In genomic region chr6:86370764-86371339, GRCm38 (mm10) we compare ENCODE assay signal across 8 mouse cellular contexts. TPM values are rescaled to one million over a fixed set of nuclear protein-coding genes. Genes with fewer than 3 reads are reported as not detected.
A peak's percentile ranks its signal among the peaks of the same experiment; 100 is the strongest.
DNase-seq lines count a peak whose midpoint lies in the region; ATAC-seq lines count a peak whose summit lies in the region.

Snrpg (plus strand) TSS chr6:86371304.

- H3K27me3 ChIP-seq in kidney, embryonic 16.5 days (ENCODE audit: insufficient read depth, low read length), result no peaks in the 10 kb centered on the region
- H3K27me3 ChIP-seq in forebrain, embryonic 15.5 days, result no peaks in the 10 kb centered on the region
- H3K27me3 ChIP-seq in hindbrain, embryonic 13.5 days, result no peaks in the 10 kb centered on the region
- H3K27me3 ChIP-seq in liver, embryonic 15.5 days, result no peaks in the 10 kb centered on the region
- H3K27me3 ChIP-seq in stomach, embryonic 16.5 days (ENCODE audit: control insufficient read depth, insufficient read depth, low read length), result no peaks in the 10 kb centered on the region

- no peaks in the 10 kb centered on the region for H3K9me3 ChIP-seq in kidney, embryonic 16.5 days (ENCODE audit: low read length)
- no peaks in the 10 kb centered on the region for H3K9me3 ChIP-seq in forebrain, embryonic 15.5 days
- H3K9me3 ChIP-seq in hindbrain, embryonic 13.5 days, result no peaks in the 10 kb centered on the region
- H3K9me3 ChIP-seq in liver, embryonic 15.5 days (replicated peaks), result no peaks in the 10 kb centered on the region
- no peaks in the 10 kb centered on the region for H3K9me3 ChIP-seq in stomach, embryonic 16.5 days (replicated peaks; ENCODE audit: control insufficient read depth, low read length)

- H3K4me1 ChIP-seq in kidney, embryonic 16.5 days (ENCODE audit: insufficient read depth, low read length), result peaks cover 29% of the 10 kb centered on the region
- peaks cover 44% of the 10 kb centered on the region for H3K4me1 ChIP-seq in forebrain, embryonic 15.5 days
- peaks cover 44% of the 10 kb centered on the region for H3K4me1 ChIP-seq in hindbrain, embryonic 13.5 days (replicated peaks)
- H3K4me1 ChIP-seq in liver, embryonic 15.5 days (replicated peaks), result peaks cover 48% of the 10 kb centered on the region
- peaks cover 22% of the 10 kb centered on the region for H3K4me1 ChIP-seq in stomach, embryonic 16.5 days (ENCODE audit: control insufficient read depth, insufficient read depth, low read length)

- H3K9ac ChIP-seq in kidney, embryonic 16.5 days (replicated peaks; ENCODE audit: low read length), result peak within 1 kb of the TSS; percentile 84
- H3K9ac ChIP-seq in forebrain, embryonic 15.5 days (replicated peaks), result peak within 1 kb of the TSS; percentile 88
- H3K9ac ChIP-seq in hindbrain, embryonic 13.5 days, result peak within 1 kb of the TSS; percentile 90
- peak within 1 kb of the TSS; percentile 76 for H3K9ac ChIP-seq in liver, embryonic 15.5 days
- peak within 1 kb of the TSS; percentile 91 for H3K9ac ChIP-seq in stomach, embryonic 16.5 days (ENCODE audit: low read length)

- 17% methylated on average over 15 of the region's 15 CpGs for WGBS in kidney, embryonic 16.5 days
- 16% methylated on average over 15 of the region's 15 CpGs for whole genome bisulfite sequencing in forebrain, embryonic 15.5 days
- WGBS in hindbrain, embryonic 13.5 days, result 16% methylated on average over 15 of the region's 15 CpGs
- 13% methylated on average over 15 of the region's 15 CpGs for whole genome bisulfite sequencing in liver, embryonic 15.5 days (ENCODE audit: insufficient replicate concordance)
- 13% methylated on average over 15 of the region's 15 CpGs for WGBS in stomach, embryonic 16.5 days

- H3K4me2 ChIP-seq in kidney, embryonic 16.5 days (replicated peaks; ENCODE audit: low read depth, low read length), result peak within 1 kb of the TSS; percentile 96
- H3K4me2 ChIP-seq in forebrain, embryonic 15.5 days (replicated peaks), result peak within 1 kb of the TSS; percentile 60
- H3K4me2 ChIP-seq in hindbrain, embryonic 13.5 days, result peak within 1 kb of the TSS; percentile 92
- peak within 1 kb of the TSS; percentile 74 for H3K4me2 ChIP-seq in liver, embryonic 15.5 days
- peak within 1 kb of the TSS; percentile 74 for H3K4me2 ChIP-seq in stomach, embryonic 16.5 days (ENCODE audit: low read depth, low read length)

- H3K4me3 ChIP-seq in kidney, embryonic 16.5 days (ENCODE audit: low read length), result peak within 1 kb of the TSS; percentile 98
- peak within 1 kb of the TSS; percentile 89 for H3K4me3 ChIP-seq in forebrain, embryonic 15.5 days
- peak within 1 kb of the TSS; percentile 93 for H3K4me3 ChIP-seq in hindbrain, embryonic 13.5 days
- peak within 1 kb of the TSS; percentile 81 for H3K4me3 ChIP-seq in liver, embryonic 15.5 days (replicated peaks)
- peak within 1 kb of the TSS; percentile 83 for H3K4me3 ChIP-seq in stomach, embryonic 16.5 days (replicated peaks; ENCODE audit: low read length)

- H3K36me3 ChIP-seq in kidney, embryonic 16.5 days (ENCODE audit: insufficient read depth, low read length), result peaks cover 15% of the 10 kb centered on the region; the same call in 1 of the 2 replicates
- peaks cover 10% of the 10 kb centered on the region; the same call in 1 of the 2 replicates for H3K36me3 ChIP-seq in forebrain, embryonic 15.5 days
- H3K36me3 ChIP-seq in hindbrain, embryonic 13.5 days, result peaks cover 12% of the 10 kb centered on the region
- H3K36me3 ChIP-seq in liver, embryonic 15.5 days (replicated peaks), result peaks cover 31% of the 10 kb centered on the region
- H3K36me3 ChIP-seq in stomach, embryonic 16.5 days (ENCODE audit: control insufficient read depth, insufficient read depth, low read length), result no peaks in the 10 kb centered on the region

- H3K27ac ChIP-seq in kidney, embryonic 16.5 days (ENCODE audit: low read length), result peak within 1 kb of the TSS; percentile 91
- peak within 1 kb of the TSS; percentile 96 for H3K27ac ChIP-seq in forebrain, embryonic 15.5 days (replicated peaks)
- H3K27ac ChIP-seq in hindbrain, embryonic 13.5 days, result peak within 1 kb of the TSS; percentile 97
- H3K27ac ChIP-seq in liver, embryonic 15.5 days (replicated peaks), result peak within 1 kb of the TSS; percentile 83
- H3K27ac ChIP-seq in stomach, embryonic 16.5 days (ENCODE audit: low read length), result peak within 1 kb of the TSS; percentile 89

- no peak for DNase-seq in kidney, postnatal 14 days
- DNase-seq in T-cell, adult 2 months (ENCODE audit: low spot score), result peak; percentile 12
- no peak for DNase-seq in right cerebral cortex, postnatal 4 days

- ATAC-seq in kidney, embryonic 16.5 days (ENCODE audit: low FRiP score, low TSS enrichment), result 0 out of 2 replicates have a peak, but pooled peaks have one; percentile 2
- no peak; the same call in 1 of the 2 replicates for ATAC-seq in forebrain, embryonic 15.5 days (replicated peaks)
- peak; percentile 18 for ATAC-seq in hindbrain, embryonic 13.5 days (ENCODE audit: low FRiP score)
- ATAC-seq in liver, embryonic 15.5 days (ENCODE audit: insufficient read depth), result peak; percentile 20
- ATAC-seq in stomach, embryonic 16.5 days (ENCODE audit: insufficient read depth, low FRiP score), result no peak

RNA-seq across cellular contexts. Expression of gene Snrpg, which starts in this region (rescaled TPM):
- 575 and 578 TPM in 2 replicates for polyA plus RNA-seq in kidney, embryonic 16.5 days (2015; fragmentation: Nextera tagmentation; extraction: Ambion mirVana)
- 510 and 573 TPM in 2 replicates for polyA plus RNA-seq in forebrain, embryonic 15.5 days (2015; fragmentation: Nextera tagmentation; extraction: Ambion mirVana)
- polyA plus RNA-seq in hindbrain, embryonic 13.5 days (2015; fragmentation: Nextera tagmentation; extraction: Ambion mirVana), result 479 and 486 TPM in 2 replicates
- polyA plus RNA-seq in liver, embryonic 15.5 days (2015; fragmentation: Nextera tagmentation; extraction: Ambion mirVana), result 251 and 306 TPM in 2 replicates
- polyA plus RNA-seq in stomach, embryonic 16.5 days (2015; fragmentation: Nextera tagmentation; extraction: Ambion mirVana), result 427 and 445 TPM in 2 replicates

Comparison
In these comparisons a context has a peak if more than half of its experiments do, and no peak if none do; other contexts are left out.
1. ATAC-seq: peak in kidney, embryonic 16.5 days (single experiment), hindbrain, embryonic 13.5 days (single experiment) and liver, embryonic 15.5 days (single experiment); none in forebrain, embryonic 15.5 days (single experiment) and stomach, embryonic 16.5 days (single experiment).
2. Peak in every context shown above with its lines, with median percentiles within 50 percentile points of each other: H3K27ac ChIP-seq, H3K4me2 ChIP-seq, H3K4me3 ChIP-seq and H3K9ac ChIP-seq.